Comparison of ENCODE assay signal across 32 mouse cellular contexts in the genomic region with DNA sequence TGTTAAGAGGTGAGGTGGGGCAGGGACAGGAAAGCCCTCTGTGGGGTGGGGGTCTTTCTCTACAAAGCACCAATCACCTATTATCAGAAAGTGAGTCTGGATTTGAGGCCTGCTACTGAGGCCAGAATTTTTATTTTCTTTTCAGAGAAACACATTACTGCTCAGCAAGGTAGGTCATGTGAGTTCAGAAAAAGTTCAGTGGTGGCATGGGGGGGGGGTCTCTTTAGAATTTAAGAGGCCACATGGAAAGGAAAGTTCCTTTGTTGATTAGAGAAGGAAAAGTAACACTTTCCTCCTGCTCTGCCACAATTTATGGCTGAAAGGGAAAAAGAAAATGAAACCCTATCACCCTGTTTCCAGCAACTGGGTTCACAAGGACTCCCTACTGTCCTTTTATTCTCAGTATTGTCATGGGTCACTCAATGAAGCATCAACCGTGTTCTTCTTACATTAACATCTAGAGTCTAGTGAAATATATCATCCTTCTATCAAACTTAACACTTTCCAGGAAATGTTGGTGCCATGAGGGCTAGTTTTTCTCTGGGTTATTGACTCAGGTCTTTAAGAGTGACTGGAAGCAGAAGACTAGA.
"Had no signal": no experiment of that assay in that cellular context is flagged by ENCODE, and none has a peak within 500 bp of the region (broad histone marks: within the 10 kb centered on the region; RNA-seq: fewer than 3 reads in every experiment).

No protein-coding gene starts in this region.

- H3K9me3 ChIP-seq: heart, embryonic 10.5 days; heart, embryonic 12.5 days; heart, embryonic 13.5 days; heart, embryonic 15.5 days; hindbrain, embryonic 10.5 days; hindbrain, embryonic 12.5 days; hindbrain, embryonic 13.5 days; hindbrain, embryonic 15.5 days; intestine, embryonic 15.5 days had no signal

- DNase-seq: heart, adult 18-20 months; heart, adult 2 months; heart, postnatal 10 days; heart, postnatal 14 days; heart, postnatal 36 days; heart, postnatal 4 days; kidney, adult 11 months; kidney, adult 18-20 months; kidney, postnatal 10 days; kidney, postnatal 14 days; kidney, postnatal 25 days; kidney, postnatal 36 days; layer of hippocampus, adult 9-11 months; layer of hippocampus, postnatal 36 days had no signal

- H3K27me3 ChIP-seq: heart, embryonic 12.5 days; heart, embryonic 13.5 days; heart, embryonic 15.5 days; hindbrain, embryonic 12.5 days; hindbrain, embryonic 13.5 days; hindbrain, embryonic 15.5 days; intestine, embryonic 15.5 days had no signal

- ATAC-seq: hindbrain, embryonic 16.5 days; hindbrain, postnatal 0 days; inflammation-experienced regulatory T-cells, adult 6 months; intestine, embryonic 15.5 days; intestine, embryonic 16.5 days; intestine, postnatal 0 days had no signal

- H3K27ac ChIP-seq: heart, adult 2 months; heart, embryonic 10.5 days; heart, embryonic 13.5 days; heart, embryonic 15.5 days; hindbrain, embryonic 10.5 days; hindbrain, embryonic 12.5 days; hindbrain, embryonic 13.5 days; hindbrain, embryonic 14.5 days; hindbrain, embryonic 15.5 days; hindbrain, postnatal 0 days; intestine, embryonic 15.5 days; layer of hippocampus, adult 2 months; left cerebral cortex, adult 2 months had no signal

- H3K4me3 ChIP-seq: heart, adult 2 months; heart, embryonic 10.5 days; heart, embryonic 12.5 days; heart, embryonic 13.5 days; heart, embryonic 15.5 days; hindbrain, embryonic 10.5 days; hindbrain, embryonic 12.5 days; hindbrain, embryonic 13.5 days; hindbrain, embryonic 15.5 days; intestine, embryonic 15.5 days; layer of hippocampus, adult 2 months; left cerebral cortex, adult 2 months had no signal

- H3K9ac ChIP-seq: heart, embryonic 12.5 days; heart, embryonic 13.5 days; heart, embryonic 15.5 days; hindbrain, embryonic 12.5 days; hindbrain, embryonic 13.5 days; hindbrain, embryonic 14.5 days; hindbrain, embryonic 15.5 days; intestine, embryonic 15.5 days had no signal

- H3K4me2 ChIP-seq: heart, embryonic 11.5 days; heart, embryonic 12.5 days; heart, embryonic 13.5 days; heart, embryonic 15.5 days; hindbrain, embryonic 12.5 days; hindbrain, embryonic 13.5 days; hindbrain, embryonic 14.5 days; hindbrain, embryonic 15.5 days; intestine, embryonic 15.5 days had no signal

- H3K4me1 ChIP-seq: heart, embryonic 10.5 days; heart, embryonic 12.5 days; heart, embryonic 13.5 days; heart, embryonic 15.5 days; hindbrain, embryonic 10.5 days; hindbrain, embryonic 12.5 days; hindbrain, embryonic 13.5 days; hindbrain, embryonic 15.5 days; intestine, embryonic 15.5 days had no signal

- H3K36me3 ChIP-seq: heart, embryonic 10.5 days; heart, embryonic 12.5 days; heart, embryonic 13.5 days; heart, embryonic 15.5 days; hindbrain, embryonic 10.5 days; hindbrain, embryonic 12.5 days; hindbrain, embryonic 13.5 days; hindbrain, embryonic 15.5 days; intestine, embryonic 15.5 days had no signal
